8 mouse cellular contexts compared by ENCODE assay signal in genomic region chr2:26502863-26503631, GRCm38 (mm10). TPM values are rescaled to one million over a fixed set of nuclear protein-coding genes. Genes with fewer than 3 reads are reported as not detected.
DNase-seq lines count a peak whose midpoint lies in the region; ATAC-seq lines count a peak whose summit lies in the region.

No protein-coding gene starts in this region.

- H3K4me3 ChIP-seq in hindbrain, embryonic 14.5 days (replicated peaks; ENCODE audit: low read length), result peak overlapping the region; percentile 56
- peak overlapping the region; percentile 80 for H3K4me3 ChIP-seq in stomach, embryonic 15.5 days (replicated peaks)

- H3K27ac ChIP-seq in hindbrain, embryonic 14.5 days, result peak overlapping the region; percentile 79
- peak overlapping the region; percentile 87 for H3K27ac ChIP-seq in stomach, embryonic 15.5 days

- H3K9me3 ChIP-seq in hindbrain, embryonic 14.5 days (ENCODE audit: control insufficient read depth, low read length), result no peaks in the 10 kb centered on the region
- H3K9me3 ChIP-seq in stomach, embryonic 15.5 days, result no peaks in the 10 kb centered on the region

- peaks cover 73% of the 10 kb centered on the region for H3K4me1 ChIP-seq in hindbrain, embryonic 14.5 days (replicated peaks; ENCODE audit: control insufficient read depth, insufficient read depth, low read length)
- peaks cover 70% of the 10 kb centered on the region for H3K4me1 ChIP-seq in stomach, embryonic 15.5 days

- H3K27me3 ChIP-seq in hindbrain, embryonic 14.5 days (ENCODE audit: control insufficient read depth, insufficient read depth, low read length), result peaks cover 26% of the 10 kb centered on the region
- no peaks in the 10 kb centered on the region for H3K27me3 ChIP-seq in stomach, embryonic 15.5 days (replicated peaks)

- peak; percentile 50 to 52 for DNase-seq in lung, adult 18-20 months
- DNase-seq in lung, postnatal 14 days, result no peak
- DNase-seq in embryo, embryonic 10.5 days (ENCODE audit: low spot score), result peak; percentile 54
- no peak for DNase-seq in hindbrain, embryonic 14.5 days (ENCODE audit: low spot score)
- DNase-seq in lung, postnatal 4 days, result peak; percentile 58 to 59
- no peak for DNase-seq in c-Kit-positive CD71-positive TER-119-positive erythroid progenitor cells, embryonic 14.5 days (ENCODE audit: low spot score)
- no peak for DNase-seq in right cerebral cortex, postnatal 14 days

- WGBS in hindbrain, embryonic 14.5 days, result under 1% methylated on average over 57 of the region's 57 CpGs
- under 1% methylated on average over 56 of the region's 57 CpGs for WGBS in stomach, embryonic 15.5 days

- peak overlapping the region; percentile 78 for H3K4me2 ChIP-seq in hindbrain, embryonic 14.5 days (replicated peaks)
- H3K4me2 ChIP-seq in stomach, embryonic 15.5 days, result peak overlapping the region; percentile 73

- H3K36me3 ChIP-seq in hindbrain, embryonic 14.5 days (replicated peaks; ENCODE audit: control insufficient read depth, insufficient read depth), result no peaks in the 10 kb centered on the region; the same call in 1 of the 2 replicates
- H3K36me3 ChIP-seq in stomach, embryonic 15.5 days, result no peaks in the 10 kb centered on the region

- H3K9ac ChIP-seq in hindbrain, embryonic 14.5 days, result peak overlapping the region; percentile 67
- peak overlapping the region; percentile 82 for H3K9ac ChIP-seq in stomach, embryonic 15.5 days

- no peak for ATAC-seq in hindbrain, embryonic 14.5 days (ENCODE audit: low FRiP score)
- ATAC-seq in stomach, embryonic 15.5 days (ENCODE audit: insufficient read depth, low FRiP score, low read depth), result no peak

RNA-seq across cellular contexts. Expression of gene Notch1, which starts 13.4 kb away (rescaled TPM):
- 23.3 and 25.6 TPM in 2 replicates for polyA plus RNA-seq in hindbrain, embryonic 14.5 days (2014; fragmentation: Nextera tagmentation; extraction: Ambion mirVana)
- 16.1 and 17.9 TPM in 2 replicates for polyA plus RNA-seq in stomach, embryonic 15.5 days (2015; fragmentation: Nextera tagmentation; extraction: Ambion mirVana)

RNA-seq across cellular contexts. Expression of gene Sec16a, which starts 58.0 kb away (rescaled TPM):
- 29.1 and 30.0 TPM in 2 replicates for polyA plus RNA-seq in hindbrain, embryonic 14.5 days (2014; fragmentation: Nextera tagmentation; extraction: Ambion mirVana)
- polyA plus RNA-seq in stomach, embryonic 15.5 days (2015; fragmentation: Nextera tagmentation; extraction: Ambion mirVana), result 22.3 and 24.0 TPM in 2 replicates

Comparison
In these comparisons a context has a peak if more than half of its experiments do, and no peak if none do; other contexts are left out.
1. DNase-seq: peak in lung, adult 18-20 months (2 of 2), embryo, embryonic 10.5 days (single experiment) and lung, postnatal 4 days (2 of 2); none in lung, postnatal 14 days (single experiment), hindbrain, embryonic 14.5 days (single experiment), c-Kit-positive CD71-positive TER-119-positive erythroid progenitor cells, embryonic 14.5 days (single experiment) and right cerebral cortex, postnatal 14 days (single experiment).